15 mouse cellular contexts compared by ENCODE assay signal in the genomic region with DNA sequence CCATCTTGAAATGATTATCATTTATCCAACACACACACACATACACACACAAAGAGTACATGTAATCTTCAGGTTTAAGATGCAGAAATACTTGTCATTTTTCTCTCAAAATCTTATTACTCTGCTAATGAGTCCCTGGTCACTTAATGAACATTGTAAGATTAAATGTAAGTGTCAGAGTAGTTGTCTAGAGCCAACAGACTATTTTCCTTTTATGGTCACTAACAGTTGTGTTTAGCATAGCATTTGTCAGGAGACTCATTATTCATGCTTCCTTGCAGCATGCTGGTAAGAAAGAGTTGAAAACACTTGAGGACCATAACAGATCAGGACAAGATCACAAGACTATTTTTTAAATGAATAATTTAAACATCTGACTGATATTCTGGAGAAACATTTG.
"Had no signal": no experiment of that assay in that cellular context is flagged by ENCODE, and none has a peak within 500 bp of the region (broad histone marks: within the 10 kb centered on the region; RNA-seq: fewer than 3 reads in every experiment).

No protein-coding gene starts in this region.

- H3K27ac ChIP-seq: neural tube, embryonic 15.5 days; stomach, embryonic 15.5 days; stomach, postnatal 0 days had no signal

- H3K4me2 ChIP-seq: neural tube, embryonic 15.5 days; stomach, embryonic 15.5 days had no signal

- DNase-seq: retina, postnatal 1 day; right cerebral cortex, adult 18-20 months; right cerebral cortex, postnatal 14 days; right cerebral cortex, postnatal 25 days; right cerebral cortex, postnatal 4 days; spleen, adult 18-20 months; thymus, adult 18-20 months; thymus, adult 2 months; thymus, postnatal 14 days; thymus, postnatal 25 days; thymus, postnatal 36 days; thymus, postnatal 4 days had no signal

- H3K4me3 ChIP-seq: neural tube, embryonic 15.5 days; stomach, embryonic 15.5 days had no signal

- H3K27me3 ChIP-seq: neural tube, embryonic 15.5 days; stomach, embryonic 15.5 days had no signal

- H3K4me1 ChIP-seq: neural tube, embryonic 15.5 days; stomach, embryonic 15.5 days had no signal

- H3K36me3 ChIP-seq: neural tube, embryonic 15.5 days; stomach, embryonic 15.5 days had no signal

- H3K9ac ChIP-seq: neural tube, embryonic 15.5 days; stomach, embryonic 15.5 days had no signal

- H3K9me3 ChIP-seq: neural tube, embryonic 15.5 days; stomach, embryonic 15.5 days had no signal
